Mouse (Mus musculus) embryonic facial prominence, embryonic 15.5 days (tissue): Measurements from ENCODE around the gene Pex26. TPM values are rescaled to one million over a fixed set of nuclear protein-coding genes. Genes with fewer than 3 reads are reported as not detected.

ENCODE experiments used
- ATAC-seq: fragments of 200-750 bp; cut with Nextera tagmentation; 2 replicates; pipeline ENCODE4 v1.8.0; 2017; ENCODE audit warnings: low read depth, moderate TSS enrichment; ENCODE audit not compliant: insufficient number of reproducible peaks, low FRiP score, low TSS enrichment
- H3K27ac ChIP-seq: fragments of 300-500 bp; sonication (generic); replicated peaks from 2 replicates; pipeline ENCODE4 v1.5.1; 2015; ENCODE audit warnings: mild to moderate bottlenecking, inconsistent platforms
- H3K27me3 ChIP-seq: fragments of 300-500 bp; sonication (generic); 2 replicates; pipeline ENCODE4 v1.6.1; 2015; ENCODE audit warnings: inconsistent platforms
- H3K36me3 ChIP-seq: fragments of 300-500 bp; sonication (generic); 2 replicates; pipeline ENCODE4 v1.6.1; 2015; ENCODE audit warnings: mild to moderate bottlenecking, inconsistent platforms
- H3K4me1 ChIP-seq: fragments of 300-500 bp; sonication (generic); 2 replicates; pipeline ENCODE4 v1.6.1; 2015; ENCODE audit warnings: inconsistent platforms
- H3K4me2 ChIP-seq: fragments of 300-500 bp; sonication (generic); replicated peaks from 2 replicates; pipeline ENCODE4 v1.6.1; 2015; ENCODE audit warnings: mild to moderate bottlenecking, inconsistent platforms
- H3K4me3 ChIP-seq: fragments of 300-500 bp; sonication (generic); replicated peaks from 2 replicates; pipeline ENCODE4 v1.5.1; 2015; ENCODE audit warnings: mild to moderate bottlenecking, inconsistent platforms
- H3K9ac ChIP-seq: fragments of 300-500 bp; sonication (generic); 2 replicates; pipeline ENCODE4 v1.6.1; 2015; ENCODE audit warnings: inconsistent platforms
- H3K9me3 ChIP-seq: fragments of 300-500 bp; sonication (generic); replicated peaks from 2 replicates; pipeline ENCODE4 v1.6.1; 2016; ENCODE audit warnings: inconsistent platforms
- WGBS: fragments of 180-500 bp; shearing (Covaris S2); methylation state at CpG from one replicate; pipeline ENCODE4 v1.1.7; 2015; 5-methylcytosine and 5-hydroxymethylcytosine counted together
- polyA plus RNA-seq: library from polyadenylated mRNA; unstranded; fragments of >200 nt; fragmentation: Nextera tagmentation; extraction: Ambion mirVana; gene quantifications from 2 replicates; pipeline ENCODE4 v1.2.1, GENCODE M21; 2015

Gene Pex26
- polyA plus RNA-seq, result 11.3 and 12.5 TPM in 2 replicates

DNA sequence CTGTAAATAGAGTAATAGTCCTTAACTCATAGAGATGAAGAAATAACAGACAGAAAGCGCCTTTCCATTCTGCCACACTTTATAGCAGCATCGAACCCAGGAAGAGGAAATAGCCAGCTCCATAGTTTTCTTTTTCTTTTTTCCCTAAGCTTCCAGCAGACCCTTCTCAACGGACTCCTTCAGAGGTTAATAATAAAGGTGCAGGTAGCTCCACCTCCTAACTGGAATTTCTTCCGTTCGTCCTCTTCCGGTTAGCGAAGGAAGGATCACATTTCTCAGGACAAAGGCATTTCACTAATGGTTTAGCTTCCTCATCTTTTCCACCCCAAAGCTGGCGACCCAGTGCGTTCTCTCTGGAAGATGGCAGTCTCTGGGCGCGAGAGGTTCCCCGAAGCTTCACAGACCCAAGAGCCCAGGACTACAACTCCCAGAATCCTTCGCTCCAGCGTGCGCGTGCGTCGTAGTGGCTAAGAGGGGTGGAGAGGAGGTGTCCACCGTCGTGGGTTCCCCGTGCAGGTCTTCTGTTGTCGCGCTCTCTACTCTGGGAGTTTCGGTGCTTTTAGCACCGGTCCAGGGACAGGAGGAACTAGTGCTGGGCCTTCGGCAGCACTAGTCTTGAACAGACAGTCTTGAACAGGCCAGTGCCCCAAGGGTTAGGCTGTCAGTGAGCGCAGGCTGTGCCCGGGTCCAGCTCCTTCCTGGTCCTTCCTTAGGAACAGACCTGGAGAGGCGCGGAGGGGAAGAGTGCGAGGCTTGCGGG lies at the start of gene Pex26:
Gene Pex26 (plus strand): TSS at position 254 of the 760 bp plus-strand sequence.
- 2% methylated on average over 32 of the region's 32 CpGs for WGBS
- Histone ChIP-seq H3K27me3 (no peaks in the 10 kb centered on the region), H3K4me1 (peaks cover 20% of the 10 kb centered on the region)

DNA sequence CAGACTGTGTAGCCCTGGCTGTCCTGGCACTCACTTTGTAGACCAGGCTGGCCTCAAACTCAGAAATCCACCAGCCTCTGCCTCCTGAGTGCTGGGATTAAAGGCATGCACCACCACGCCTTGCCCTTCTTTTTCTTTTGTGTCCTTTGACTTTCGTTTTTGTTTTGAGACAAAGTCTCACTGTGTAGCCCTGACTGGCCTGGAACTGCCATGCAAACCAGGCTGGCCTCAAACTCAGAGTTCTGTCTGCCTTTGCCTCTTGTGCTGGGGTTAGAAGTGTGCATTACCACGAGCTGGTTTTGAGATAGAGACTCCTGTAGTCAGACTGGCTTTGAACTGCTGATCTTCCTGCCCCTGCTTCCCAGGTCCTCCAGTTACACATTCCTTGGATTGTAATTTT lies 49.2 kb upstream of the Pex26 start:
- no peak overlapping the region for H3K9ac ChIP-seq
- H3K4me3 ChIP-seq, result no peak overlapping the region
- peaks cover 21% of the 10 kb centered on the region; the same call in 1 of the 2 replicates for H3K27me3 ChIP-seq
- WGBS, result 38% methylated on average over 3 of the region's 3 CpGs
- H3K4me1 ChIP-seq, result peaks cover 17% of the 10 kb centered on the region
- ATAC-seq, result no peak
- H3K27ac ChIP-seq, result no peak overlapping the region
- H3K4me2 ChIP-seq, result no peak overlapping the region
- H3K36me3 ChIP-seq, result no peaks in the 10 kb centered on the region
- H3K9me3 ChIP-seq, result no peaks in the 10 kb centered on the region

More for the DNA sequence above, at the start of gene Pex26:
- H3K9ac ChIP-seq, result peak within 1 kb of the TSS; percentile 65
- peaks cover 16% of the 10 kb centered on the region for H3K36me3 ChIP-seq
- H3K9me3 ChIP-seq, result no peaks in the 10 kb centered on the region
- peak within 1 kb of the TSS; percentile 91 for H3K4me2 ChIP-seq
- H3K27ac ChIP-seq, result peak within 1 kb of the TSS; percentile 93
- ATAC-seq, result peak; percentile 87
- H3K4me3 ChIP-seq, result peak within 1 kb of the TSS; percentile 81

- Histone ChIP-seq H3K4me1 (peaks cover 13% of the 10 kb centered on the region), H3K4me2 (no peak overlapping the region), H3K9ac (no peak overlapping the region), H3K9me3 (no peaks in the 10 kb centered on the region), H3K4me3 (no peak overlapping the region), H3K27ac (no peak overlapping the region), H3K36me3 (no peaks in the 10 kb centered on the region), H3K27me3 (peaks cover 21% of the 10 kb centered on the region; the same call in 1 of the 2 replicates)
- WGBS, result 45% methylated on average over 5 of the region's 5 CpGs
- no peak for ATAC-seq
These were observed 48.6 kb upstream of the Pex26 start for GRCm38 (mm10) chr6:121134884-121135283.

DNA sequence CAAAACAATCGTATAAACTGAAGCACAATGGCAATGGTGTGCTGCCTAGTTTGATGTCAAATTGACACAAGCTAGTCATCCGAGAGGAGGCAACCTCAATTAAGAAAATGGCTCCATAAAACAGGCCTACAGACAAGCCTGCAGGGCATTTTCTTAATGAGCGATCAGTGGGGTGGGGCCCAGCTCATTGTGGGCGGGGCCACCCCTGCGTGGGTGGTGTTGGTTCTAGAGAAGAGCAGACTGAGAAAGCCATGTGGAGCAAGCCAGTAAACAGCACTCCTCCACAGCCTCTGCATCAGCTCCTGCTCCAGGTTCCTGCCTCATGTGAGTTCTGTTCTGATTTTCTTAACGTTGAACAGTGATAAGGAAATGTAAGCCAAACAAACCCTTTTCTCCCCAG lies 46.2 kb upstream of the Pex26 start:
- no peak overlapping the region for H3K9ac ChIP-seq
- H3K9me3 ChIP-seq, result no peaks in the 10 kb centered on the region
- ATAC-seq, result peak; percentile 2; the same call in 1 of the 2 replicates
- H3K36me3 ChIP-seq, result no peaks in the 10 kb centered on the region
- peaks cover 7% of the 10 kb centered on the region; the same call in 1 of the 2 replicates for H3K27me3 ChIP-seq
- WGBS, result 47% methylated on average over 6 of the region's 6 CpGs
- H3K4me2 ChIP-seq, result no peak overlapping the region
- H3K4me3 ChIP-seq, result no peak overlapping the region
- no peaks in the 10 kb centered on the region; the same call in 1 of the 2 replicates for H3K4me1 ChIP-seq
- H3K27ac ChIP-seq, result no peak overlapping the region

DNA sequence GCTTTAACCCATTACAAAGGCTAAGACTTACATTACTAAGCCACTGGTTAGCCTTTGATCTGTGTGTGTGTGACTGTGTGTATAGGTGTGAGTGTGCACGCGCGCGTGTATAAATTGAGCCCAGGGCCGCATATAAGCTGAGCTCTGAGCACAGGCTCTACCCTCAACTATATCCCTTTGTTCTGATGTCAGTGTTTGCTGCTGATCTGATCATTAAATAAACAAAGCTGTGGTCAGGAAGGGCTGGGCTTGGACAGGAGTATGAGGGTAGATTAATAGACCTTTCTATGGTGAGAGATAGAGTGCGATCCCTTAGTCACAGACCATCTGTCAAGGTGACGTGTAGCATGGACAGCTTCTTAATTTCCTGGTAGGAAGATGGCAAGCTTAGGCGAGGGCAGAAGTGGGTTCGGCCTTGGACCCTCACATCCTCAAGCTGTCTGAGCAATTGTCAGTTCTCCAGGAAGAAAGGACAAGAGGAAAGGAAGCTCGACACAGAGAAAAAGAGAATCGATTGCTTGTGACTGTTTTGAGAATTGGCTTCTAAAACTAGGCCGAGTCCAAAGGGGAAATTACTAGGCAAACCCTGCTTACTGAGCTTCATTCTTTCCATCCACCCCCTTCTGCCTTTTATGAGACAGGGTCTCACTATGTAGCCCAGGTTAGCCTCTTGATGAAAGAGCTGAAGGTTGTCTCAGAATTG lies 45.0 kb upstream of the Pex26 start:
- Histone ChIP-seq H3K4me2 (no peak overlapping the region), H3K27me3 (no peaks in the 10 kb centered on the region), H3K27ac (no peak overlapping the region), H3K4me3 (no peak overlapping the region), H3K4me1 (no peaks in the 10 kb centered on the region; the same call in 1 of the 2 replicates), H3K9me3 (no peaks in the 10 kb centered on the region), H3K36me3 (no peaks in the 10 kb centered on the region), H3K9ac (no peak overlapping the region)
- 85% methylated on average over 12 of the region's 12 CpGs for WGBS
- ATAC-seq, result no peak

DNA sequence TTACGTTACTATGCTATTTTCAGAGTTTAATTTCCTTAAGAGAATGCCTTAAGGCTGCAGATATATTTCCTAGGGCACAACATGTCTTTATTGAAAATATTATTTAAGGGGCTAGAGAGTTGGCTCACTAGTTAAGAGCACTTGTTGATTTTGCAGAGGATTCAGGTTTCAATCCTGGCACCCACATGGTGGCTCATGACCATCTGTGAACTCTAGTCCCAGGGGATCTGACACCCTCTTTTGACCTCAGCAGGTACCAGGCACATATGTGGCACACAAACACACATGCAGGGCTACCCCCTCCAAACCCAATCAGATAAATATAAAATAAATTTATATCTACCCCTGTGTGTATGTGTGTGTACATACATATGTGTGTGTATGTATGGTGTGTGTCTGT lies 44.2 kb upstream of the Pex26 start:
- WGBS, result 80% methylated on average over 1 of the region's 1 CpGs
- no peak overlapping the region for H3K4me3 ChIP-seq
- ATAC-seq, result no peak
- peaks cover 4% of the 10 kb centered on the region for H3K4me1 ChIP-seq
- no peaks in the 10 kb centered on the region for H3K36me3 ChIP-seq
- H3K4me2 ChIP-seq, result no peak overlapping the region
- H3K27me3 ChIP-seq, result no peaks in the 10 kb centered on the region
- H3K9ac ChIP-seq, result no peak overlapping the region
- H3K9me3 ChIP-seq, result no peaks in the 10 kb centered on the region
- H3K27ac ChIP-seq, result no peak overlapping the region

DNA sequence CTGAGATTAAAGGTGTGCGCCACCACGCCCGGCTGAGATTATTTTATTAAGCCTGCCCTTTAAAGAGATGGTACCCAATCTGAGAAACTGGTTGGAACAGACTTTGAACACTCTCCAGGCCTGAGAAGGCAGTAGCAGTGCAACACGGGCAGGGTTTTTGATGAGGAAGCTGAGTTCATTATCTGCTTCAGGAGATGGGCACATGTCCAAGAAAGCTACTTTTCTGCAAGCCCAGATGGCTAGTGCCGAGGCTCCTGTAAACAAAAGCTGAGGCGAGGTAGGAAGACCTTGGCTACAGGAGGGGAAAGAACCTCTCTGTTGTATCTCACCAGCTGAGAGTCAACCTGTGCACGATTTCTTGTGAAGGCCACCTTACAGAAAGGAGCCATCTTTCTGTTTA lies 41.2 kb upstream of the Pex26 start:
- Histone ChIP-seq H3K9me3 (no peaks in the 10 kb centered on the region), H3K27me3 (no peaks in the 10 kb centered on the region), H3K4me1 (peaks cover 22% of the 10 kb centered on the region), H3K4me2 (no peak overlapping the region), H3K4me3 (no peak overlapping the region), H3K27ac (no peak overlapping the region), H3K9ac (no peak overlapping the region), H3K36me3 (no peaks in the 10 kb centered on the region)
- WGBS, result 86% methylated on average over 7 of the region's 7 CpGs
- ATAC-seq, result no peak

- no peak overlapping the region for H3K4me2 ChIP-seq
- H3K9ac ChIP-seq, result no peak overlapping the region
- H3K27ac ChIP-seq, result no peak overlapping the region
- H3K27me3 ChIP-seq, result no peaks in the 10 kb centered on the region
- no peak for ATAC-seq
- H3K4me3 ChIP-seq, result no peak overlapping the region
- no peaks in the 10 kb centered on the region for H3K36me3 ChIP-seq
- H3K9me3 ChIP-seq, result no peaks in the 10 kb centered on the region
- WGBS, result 73% methylated on average over 8 of the region's 8 CpGs
- peaks cover 27% of the 10 kb centered on the region for H3K4me1 ChIP-seq
These were observed 40.0 kb upstream of the Pex26 start for GRCm38 (mm10) chr6:121143439-121143838.

GRCm38 (mm10) chr6:121144066-121144465 lies 39.4 kb upstream of the Pex26 start:
- Histone ChIP-seq H3K4me2 (no peak overlapping the region), H3K9me3 (no peaks in the 10 kb centered on the region), H3K4me1 (peaks cover 27% of the 10 kb centered on the region), H3K9ac (no peak overlapping the region), H3K27ac (no peak overlapping the region), H3K27me3 (no peaks in the 10 kb centered on the region), H3K36me3 (no peaks in the 10 kb centered on the region), H3K4me3 (no peak overlapping the region)
- WGBS, result 59% methylated on average over 4 of the region's 4 CpGs
- ATAC-seq, result no peak

DNA sequence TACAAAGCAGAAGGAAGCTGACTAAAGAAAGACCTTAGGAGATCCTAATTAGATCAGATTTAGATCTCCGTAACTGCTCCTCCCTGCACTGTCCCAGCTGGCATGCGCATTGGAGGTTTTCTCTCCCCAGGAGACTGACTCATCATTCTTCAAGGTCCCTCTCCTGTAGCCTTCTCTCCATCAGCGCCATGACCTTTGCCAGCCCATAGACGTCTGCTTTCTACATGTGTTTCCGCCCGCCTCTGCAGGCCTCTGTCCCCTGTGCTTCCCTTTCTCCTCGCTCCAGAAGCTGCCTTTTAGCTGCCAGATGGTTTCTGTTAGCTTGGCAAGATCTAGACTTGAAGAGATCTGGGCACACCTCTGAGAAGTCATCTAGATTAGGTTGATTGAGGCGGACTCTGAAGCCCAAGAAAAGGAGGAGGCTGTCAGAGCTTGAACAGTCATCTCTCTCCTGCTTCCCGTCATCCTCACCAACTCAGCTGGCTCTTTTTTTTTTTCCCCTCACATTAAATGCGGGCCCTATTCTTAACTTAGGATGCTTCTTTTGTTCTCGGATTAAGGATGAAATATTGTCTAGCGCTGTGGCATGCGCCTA lies 38.4 kb upstream of the Pex26 start:
- Histone ChIP-seq H3K36me3 (no peaks in the 10 kb centered on the region), H3K4me2 (no peak overlapping the region), H3K27me3 (no peaks in the 10 kb centered on the region), H3K9ac (no peak overlapping the region), H3K9me3 (no peaks in the 10 kb centered on the region), H3K27ac (no peak overlapping the region), H3K4me1 (peaks cover 32% of the 10 kb centered on the region), H3K4me3 (no peak overlapping the region)
- 50% methylated on average over 13 of the region's 13 CpGs for WGBS
- ATAC-seq, result no peak

- no peak overlapping the region for H3K27ac ChIP-seq
- H3K9me3 ChIP-seq, result no peaks in the 10 kb centered on the region
- 62% methylated on average over 8 of the region's 8 CpGs for WGBS
- H3K36me3 ChIP-seq, result no peaks in the 10 kb centered on the region
- H3K4me2 ChIP-seq, result no peak overlapping the region
- H3K27me3 ChIP-seq, result no peaks in the 10 kb centered on the region
- no peak overlapping the region for H3K4me3 ChIP-seq
- peaks cover 32% of the 10 kb centered on the region for H3K4me1 ChIP-seq
- no peak overlapping the region for H3K9ac ChIP-seq
- no peak for ATAC-seq
These were observed 37.6 kb upstream of the Pex26 start for GRCm38 (mm10) chr6:121145906-121146305.
